Mouse (Mus musculus) thymus, postnatal 4 days (tissue): ENCODE data around the gene Ctdspl.

Source experiments
- DNase-seq: peaks from one replicate; pipeline ENCODE4 v3.0.0; 2021

Ctdspl gene

DNA sequence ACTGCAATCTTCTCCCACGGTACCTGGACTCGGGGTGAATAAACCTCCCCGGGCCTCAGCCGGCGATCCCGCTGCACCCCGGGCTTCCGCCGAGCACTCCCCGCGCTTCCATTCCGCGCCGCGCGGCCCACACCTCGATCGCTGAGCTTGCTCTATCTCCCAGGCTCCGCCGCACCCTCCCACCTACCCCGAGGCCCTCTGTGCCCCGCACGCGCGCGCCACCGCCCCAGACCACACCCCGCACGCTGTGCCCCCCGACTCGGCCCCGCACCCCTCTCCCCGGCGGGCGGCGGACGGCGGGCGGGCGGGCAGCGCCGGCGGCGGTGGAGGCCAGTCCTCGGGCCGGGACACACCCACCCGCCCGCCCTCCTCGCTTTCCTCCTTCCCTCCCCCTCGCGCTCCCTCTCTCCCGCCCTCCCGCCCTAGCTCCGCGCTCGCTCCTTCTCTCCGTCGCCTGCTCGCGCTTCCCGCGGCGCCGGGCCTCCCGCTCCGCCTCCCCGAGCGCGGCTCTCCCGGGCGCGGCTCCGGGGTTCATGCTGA is at the start of gene Ctdspl:
Gene Ctdspl (plus strand): TSS at position 343 of the 540 bp plus-strand sequence.
- peak; percentile 81 for DNase-seq

GRCm38 (mm10) chr9:118876902-118877301 is 49.4 kb upstream of the Ctdspl start:
- DNase-seq: no peak

DNA sequence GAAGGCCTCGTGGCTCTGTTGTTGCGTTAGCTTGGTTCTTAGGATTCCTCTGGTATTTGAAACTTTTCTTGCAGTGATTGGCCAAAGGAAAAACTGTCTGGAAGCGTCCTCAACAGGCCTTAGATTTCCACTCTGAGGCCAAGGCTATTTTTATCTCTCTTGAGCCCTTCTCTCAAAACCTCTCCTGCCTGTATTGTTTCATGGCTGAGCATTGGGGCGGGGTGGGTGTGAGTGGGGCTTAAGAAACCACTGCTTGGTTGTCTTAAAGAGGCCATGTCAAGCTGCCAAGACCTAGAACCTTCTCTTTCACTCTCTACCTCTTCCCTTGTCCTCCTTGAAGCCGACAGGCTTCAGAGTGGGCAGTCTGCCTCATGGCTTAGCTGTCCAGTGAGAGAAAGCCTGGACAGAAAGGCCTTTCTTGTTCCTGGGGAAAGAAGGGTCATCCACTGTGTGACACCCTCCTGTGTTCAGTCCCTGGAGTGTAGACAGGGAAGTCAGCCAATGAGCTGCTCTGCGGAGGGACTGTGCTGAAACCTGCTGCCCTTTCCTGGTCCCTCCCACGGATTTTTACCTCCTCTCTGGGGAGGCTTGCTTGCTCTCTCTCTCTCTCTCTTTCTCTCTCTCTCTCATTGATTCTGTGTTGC is 48.8 kb upstream of the Ctdspl start:
- no peak for DNase-seq

DNA sequence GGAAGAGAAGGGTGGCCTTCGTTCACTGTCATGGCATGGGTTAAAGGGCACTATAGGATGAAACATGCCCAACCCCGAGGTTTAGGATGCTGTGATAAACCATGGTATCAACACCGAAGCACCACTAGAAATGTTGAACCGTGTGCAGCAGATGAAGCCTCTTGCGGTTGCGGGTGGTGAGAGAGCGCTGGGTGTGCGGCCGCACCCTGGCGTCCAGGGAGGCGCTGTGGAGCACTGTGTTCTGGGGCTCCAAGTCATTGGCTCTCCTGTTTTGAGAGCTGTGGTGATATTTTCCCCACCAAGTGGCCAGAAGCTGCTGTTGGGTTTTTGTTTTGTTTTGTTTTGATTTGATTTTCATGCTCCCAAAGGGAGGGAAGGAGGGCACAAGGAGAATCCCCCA is 47.7 kb upstream of the Ctdspl start:
- no peak for DNase-seq

- peak; percentile 81 for DNase-seq
Measured at GRCm38 (mm10) chr9:118881281-118881945, 44.8 kb upstream of the Ctdspl start.

DNA sequence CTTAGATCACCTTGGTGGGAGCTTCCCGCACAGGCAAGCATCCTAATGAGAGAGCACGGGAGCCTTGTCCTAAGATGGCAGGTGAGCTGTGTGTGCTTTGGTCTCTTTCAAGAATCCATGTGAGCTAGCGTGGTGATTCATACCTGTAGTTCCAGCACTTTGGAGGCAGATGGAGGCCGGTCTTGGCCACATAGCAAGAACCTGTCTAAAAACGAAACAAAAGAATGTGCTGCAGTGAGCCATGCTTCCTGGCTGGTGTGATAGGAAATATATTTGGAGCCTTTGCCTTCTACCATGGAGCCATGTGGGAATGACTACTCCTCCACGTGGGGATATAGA is 44.3 kb upstream of the Ctdspl start:
- DNase-seq: no peak

GRCm38 (mm10) chr9:118883150-118883549 is 43.1 kb upstream of the Ctdspl start:
- DNase-seq: no peak

DNA sequence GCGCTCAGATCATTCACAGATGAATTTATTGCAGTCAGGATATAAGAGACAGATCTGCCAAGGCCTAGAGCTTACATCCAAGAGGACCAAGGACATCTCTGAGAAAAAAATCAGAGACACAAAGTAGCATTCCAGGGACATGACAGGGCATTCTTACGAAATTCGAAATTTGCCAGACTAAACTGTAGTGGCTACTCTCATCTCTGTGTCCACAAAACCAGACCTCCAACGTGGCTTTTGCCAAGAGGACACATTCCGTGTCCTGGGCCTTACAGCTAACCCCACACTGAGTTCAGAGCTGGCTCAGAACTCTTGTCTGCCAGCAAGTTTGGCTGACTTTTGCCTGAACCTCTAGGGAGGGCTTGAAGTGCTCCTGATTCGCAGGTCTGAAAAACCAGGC is 40.5 kb upstream of the Ctdspl start:
- no peak for DNase-seq

DNA sequence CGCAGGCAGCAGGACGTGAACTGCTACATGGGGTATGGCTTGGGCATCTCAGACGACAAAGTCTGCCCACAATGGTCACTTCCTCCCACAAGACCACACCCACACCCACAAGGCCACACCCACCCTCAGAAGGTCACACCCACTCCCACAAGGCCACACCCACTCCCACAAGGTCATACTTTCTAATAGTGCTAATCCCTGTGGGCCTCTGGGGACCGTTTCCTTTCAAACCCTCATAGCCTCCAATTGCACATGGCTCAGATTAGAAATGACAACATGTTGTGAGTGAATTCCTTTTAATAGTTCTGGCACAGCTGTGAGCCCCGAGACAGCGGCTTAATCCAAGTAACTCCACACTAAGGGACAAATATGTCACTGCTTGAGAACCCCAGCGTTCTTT is 39.1 kb upstream of the Ctdspl start:
- DNase-seq: no peak

DNA sequence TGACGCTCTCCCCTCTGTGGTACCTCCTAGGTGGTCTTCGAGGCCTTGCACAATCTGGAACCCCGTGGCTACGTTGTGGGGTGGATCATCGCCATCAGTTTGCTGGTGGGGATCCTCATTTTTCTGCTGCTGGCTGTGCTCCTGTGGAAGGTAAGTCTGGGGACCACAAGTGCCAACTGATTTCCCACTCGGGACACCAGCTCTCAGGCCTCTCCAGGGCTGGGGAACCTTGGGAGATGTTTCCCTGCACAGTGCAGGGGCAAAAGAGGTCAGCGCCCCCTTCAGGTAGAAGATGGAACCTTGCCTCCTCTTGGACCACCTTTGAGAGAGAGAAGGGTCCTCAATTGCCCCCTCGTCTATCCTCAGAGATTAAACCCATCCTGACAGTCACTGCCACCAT is 38.5 kb upstream of the Ctdspl start:
- DNase-seq: peak; percentile 31

DNA sequence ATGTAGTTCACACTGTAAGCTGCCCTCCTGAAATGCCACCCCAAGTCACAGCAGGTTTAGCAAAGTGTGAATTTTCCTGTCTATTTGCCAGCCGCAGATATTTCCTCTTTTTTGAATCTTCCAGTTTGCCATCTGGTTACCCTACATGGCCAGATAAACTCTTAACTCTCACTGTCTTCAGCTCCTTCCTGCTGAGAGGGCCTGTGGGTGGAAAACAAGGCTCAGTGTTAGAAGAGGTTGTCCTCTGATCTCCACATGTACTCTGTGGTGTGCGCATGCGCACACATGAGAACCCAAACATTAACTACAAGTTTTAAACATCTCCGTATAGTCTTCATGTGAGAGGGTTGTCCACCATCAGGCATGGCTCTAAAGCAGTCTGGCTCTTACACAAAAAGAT is 36.1 kb upstream of the Ctdspl start:
- peak; percentile 40 for DNase-seq

GRCm38 (mm10) chr9:118890645-118891044 is 35.6 kb upstream of the Ctdspl start:
- no peak for DNase-seq

GRCm38 (mm10) chr9:118891068-118891467 is 35.2 kb upstream of the Ctdspl start:
- no peak for DNase-seq

- no peak for DNase-seq
Measured at GRCm38 (mm10) chr9:118891593-118891992, 34.7 kb upstream of the Ctdspl start.

DNA sequence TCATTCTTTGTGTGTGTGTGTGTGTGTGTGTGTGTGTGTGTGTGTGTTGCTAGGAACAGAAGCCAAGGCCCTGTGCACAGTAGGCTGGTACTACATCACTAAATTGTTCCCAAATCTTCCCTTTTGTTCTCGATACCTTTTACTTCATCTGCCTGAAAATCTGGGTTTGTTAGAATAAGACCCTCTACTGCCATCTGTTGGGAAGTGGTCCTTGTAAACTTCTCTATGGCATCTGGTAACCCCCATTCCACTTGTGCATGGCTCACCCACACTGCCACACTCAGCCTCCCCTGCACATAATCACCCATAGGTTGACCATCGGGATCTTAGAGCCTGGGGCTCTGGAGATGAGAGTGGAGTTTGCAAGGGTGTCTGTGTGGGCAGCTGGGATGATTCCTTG is 31.2 kb upstream of the Ctdspl start:
- DNase-seq: no peak

DNA sequence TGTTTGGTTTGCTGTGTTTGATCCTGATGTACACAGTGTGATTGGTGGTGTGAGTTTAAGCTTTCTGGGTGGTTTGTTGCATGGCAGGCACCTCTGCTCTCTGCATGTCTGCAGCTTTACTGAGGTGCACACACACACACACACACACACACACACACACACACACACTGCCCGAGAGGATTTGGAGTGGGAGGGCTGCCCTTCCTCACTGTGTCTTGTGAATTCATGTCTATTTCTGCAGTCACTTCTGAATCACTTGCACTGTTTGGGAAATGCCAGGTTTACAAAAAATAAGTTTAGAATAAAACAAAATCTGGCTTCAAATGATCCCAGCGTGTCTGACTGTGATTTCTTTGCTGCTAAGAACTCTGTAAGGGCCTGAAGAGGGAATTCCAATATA is 25.6 kb upstream of the Ctdspl start:
- no peak for DNase-seq

DNA sequence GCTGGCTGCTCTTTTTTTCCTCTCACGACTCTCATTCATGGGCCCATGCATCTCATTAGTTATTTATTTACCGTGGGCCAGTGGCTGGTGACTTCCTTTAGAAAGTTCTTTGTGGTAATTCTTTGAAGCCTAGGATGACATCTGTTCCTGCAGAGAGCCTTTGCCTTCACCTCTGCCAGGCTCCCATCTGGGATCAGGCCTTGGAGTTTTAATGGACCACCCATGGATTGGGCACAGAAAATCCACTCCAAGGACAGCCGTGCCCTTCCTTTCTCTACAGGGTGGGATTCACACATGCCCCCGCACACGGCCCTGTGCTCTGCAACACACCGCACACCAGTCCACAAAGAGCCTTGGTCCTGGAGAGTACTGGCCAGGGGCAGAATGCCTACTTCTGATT is 24.3 kb upstream of the Ctdspl start:
- no peak for DNase-seq

DNA sequence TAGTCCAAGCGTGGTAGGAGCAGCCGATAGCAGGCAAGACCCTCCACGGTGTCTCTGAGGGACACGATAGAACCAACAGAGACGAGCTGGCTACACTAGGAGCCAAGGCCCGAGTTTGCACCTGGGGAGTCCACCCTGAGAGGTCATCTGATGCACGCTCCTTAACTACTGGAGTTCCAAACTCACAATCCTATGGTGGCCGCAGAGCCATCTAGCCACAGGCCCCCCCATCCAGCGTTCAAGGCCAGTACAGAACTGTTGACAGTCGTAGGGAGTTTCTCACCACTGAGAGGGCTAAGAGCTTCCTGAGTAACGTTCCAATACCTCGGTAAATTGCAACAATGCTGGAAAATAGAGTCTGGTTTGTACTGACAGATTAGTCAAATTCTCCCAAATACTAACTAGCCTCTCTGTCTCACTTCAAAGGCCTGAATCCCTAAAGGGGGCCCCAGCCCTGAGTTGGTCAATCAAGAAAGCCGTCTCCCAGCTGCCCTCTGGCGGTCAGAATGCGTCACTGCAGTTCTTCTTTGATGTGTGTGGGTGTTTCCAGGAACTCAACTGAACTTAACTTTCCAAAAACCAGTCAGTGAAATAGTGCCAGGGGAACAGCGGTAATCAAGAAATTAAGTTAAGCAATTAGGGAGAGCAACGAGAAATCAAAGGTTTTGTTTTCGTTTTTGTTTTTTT is 18.2 kb upstream of the Ctdspl start:
- peak; percentile 81 for DNase-seq

GRCm38 (mm10) chr9:118913048-118913447 is 13.2 kb upstream of the Ctdspl start:
- no peak for DNase-seq

- DNase-seq: no peak
Measured at GRCm38 (mm10) chr9:118913613-118914012, 12.6 kb upstream of the Ctdspl start.

- no peak for DNase-seq
Measured at GRCm38 (mm10) chr9:118914589-118914988, 11.7 kb upstream of the Ctdspl start.

- DNase-seq: peak; percentile 71
Measured at GRCm38 (mm10) chr9:118915290-118915689, 11.0 kb upstream of the Ctdspl start.

DNA sequence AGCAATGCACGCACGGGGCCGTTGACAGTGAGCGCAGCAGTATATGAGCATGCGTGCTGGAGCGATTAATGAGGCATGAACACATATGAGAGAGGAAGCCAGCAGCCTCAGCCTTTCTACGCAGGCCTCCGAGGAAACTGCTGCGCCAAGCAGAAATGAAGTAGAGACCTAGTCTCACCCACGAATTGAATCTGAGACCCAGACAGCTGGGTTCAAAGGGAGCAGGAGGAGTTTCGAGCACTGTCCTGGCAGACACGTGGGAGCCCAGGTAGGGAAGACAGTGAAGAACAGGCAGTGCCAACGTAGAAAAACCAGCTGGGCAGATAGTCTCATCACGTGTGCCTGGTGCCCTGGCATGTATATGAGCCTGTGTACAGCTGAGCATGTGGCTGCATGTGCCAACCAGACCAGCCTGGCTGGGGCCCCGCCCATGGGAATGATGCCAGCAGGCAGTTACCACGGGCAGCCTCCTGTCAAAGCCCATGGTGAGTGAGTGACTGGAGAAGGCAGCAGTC is 6.5 kb upstream of the Ctdspl start:
- DNase-seq: no peak
